Mouse (Mus musculus): ENCODE data around the gene Ltf. TPM values are rescaled to one million over a fixed set of nuclear protein-coding genes. Genes with fewer than 3 reads are reported as not detected.

Ltf gene
- polyA plus RNA-seq, 1 experiment from 2014 or later: 0.68 TPM

- H3K27ac ChIP-seq: no peak overlapping the region
- H3K27me3 ChIP-seq: no peaks in the 10 kb centered on the region
- no peaks in the 10 kb centered on the region for H3K4me1 ChIP-seq
- no peaks in the 10 kb centered on the region for H3K9me3 ChIP-seq
- H3K36me3 ChIP-seq (replicated peaks): no peaks in the 10 kb centered on the region
- ATAC-seq (ENCODE audit: low FRiP score): no peak
- no peak overlapping the region for H3K9ac ChIP-seq
- H3K4me3 ChIP-seq (replicated peaks): no peak overlapping the region
- 84% methylated on average over 3 of the region's 3 CpGs for WGBS
- no peak overlapping the region for H3K4me2 ChIP-seq
These were observed 27.2 kb downstream of the Ltf start for GRCm38 (mm10) chr9:111046222-111046621.

DNA sequence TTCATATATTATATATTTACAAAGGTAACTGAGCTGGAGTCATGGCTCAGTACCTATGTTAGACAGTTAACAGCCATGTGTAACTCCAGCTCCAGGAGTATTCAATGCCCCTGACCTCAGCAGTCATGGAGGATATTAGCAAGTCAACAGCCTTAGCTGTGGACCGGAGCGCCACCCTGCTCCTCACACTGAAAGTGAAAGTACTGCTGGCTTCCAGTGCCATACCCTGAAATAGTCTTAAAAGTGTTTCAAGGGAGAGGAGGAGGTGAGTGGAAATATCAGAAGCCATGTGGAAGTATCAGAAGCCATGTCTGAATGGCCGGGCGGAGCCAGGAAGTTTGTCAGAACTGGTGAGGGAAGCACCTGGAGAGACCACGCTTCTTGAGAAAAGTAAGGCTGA is 28.2 kb downstream of the Ltf start:
- no peak overlapping the region for H3K27ac ChIP-seq
- H3K9ac ChIP-seq: no peak overlapping the region
- H3K4me2 ChIP-seq: no peak overlapping the region
- no peaks in the 10 kb centered on the region for H3K4me1 ChIP-seq
- no peaks in the 10 kb centered on the region for H3K36me3 ChIP-seq (replicated peaks)
- no peaks in the 10 kb centered on the region for H3K27me3 ChIP-seq
- 90% methylated on average over 5 of the region's 5 CpGs for WGBS
- H3K4me3 ChIP-seq (replicated peaks): no peak overlapping the region
- ATAC-seq (ENCODE audit: low FRiP score): no peak
- H3K9me3 ChIP-seq: no peaks in the 10 kb centered on the region

DNA sequence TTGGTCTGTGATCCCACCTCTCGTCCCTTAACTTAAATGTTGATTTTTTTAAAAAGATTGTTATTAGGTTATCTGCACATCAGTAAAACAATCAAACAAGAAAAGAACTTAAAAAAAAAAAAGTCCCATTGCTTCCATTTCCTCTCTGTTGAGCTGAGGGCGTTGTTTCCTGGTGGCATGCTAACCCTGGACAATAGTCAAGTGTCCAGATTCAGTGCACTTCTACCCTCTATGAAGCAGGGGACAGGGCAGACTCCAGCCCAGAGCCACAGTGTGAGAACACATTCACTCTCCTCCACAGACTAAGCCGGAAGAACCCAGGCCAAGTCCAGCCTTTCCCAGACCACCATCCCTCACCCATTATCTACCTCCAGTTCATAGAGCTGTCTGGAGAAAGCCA is 29.4 kb downstream of the Ltf start:
- Histone ChIP-seq H3K9ac (no peak overlapping the region), H3K27me3 (no peaks in the 10 kb centered on the region), H3K4me2 (no peak overlapping the region), H3K9me3 (no peaks in the 10 kb centered on the region), H3K4me1 (no peaks in the 10 kb centered on the region), H3K27ac (no peak overlapping the region), H3K4me3 (replicated peaks) (no peak overlapping the region), H3K36me3 (replicated peaks) (no peaks in the 10 kb centered on the region)
- WGBS: 83% methylated on average over 3 of the region's 3 CpGs
- ATAC-seq (ENCODE audit: low FRiP score): no peak

DNA sequence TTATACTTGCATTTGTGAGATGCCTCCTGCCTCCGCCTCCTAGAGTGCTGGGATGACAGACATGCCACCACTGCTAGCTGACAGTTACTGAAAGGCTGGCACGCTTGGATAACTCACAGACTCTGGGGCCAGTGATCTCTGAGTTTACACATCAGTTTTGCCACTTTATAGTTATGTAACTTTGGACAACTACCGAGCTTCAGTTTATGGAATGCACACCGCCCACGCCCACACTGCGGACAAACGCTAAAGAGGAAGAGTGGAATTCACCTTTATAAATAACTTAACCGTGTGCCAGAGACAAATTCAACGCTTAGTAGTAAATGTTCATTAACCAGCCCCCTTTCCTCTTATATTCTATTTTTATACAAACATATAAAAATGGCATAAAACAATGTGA is 35.9 kb downstream of the Ltf start:
- 95% methylated on average over 9 of the region's 9 CpGs for WGBS
- H3K4me1 ChIP-seq: peaks cover 10% of the 10 kb centered on the region; the same call in 1 of the 2 replicates
- H3K9ac ChIP-seq: no peak overlapping the region
- no peaks in the 10 kb centered on the region for H3K27me3 ChIP-seq
- no peak overlapping the region for H3K4me2 ChIP-seq
- no peaks in the 10 kb centered on the region for H3K9me3 ChIP-seq
- H3K27ac ChIP-seq: no peak overlapping the region
- H3K36me3 ChIP-seq (replicated peaks): no peaks in the 10 kb centered on the region
- no peak for ATAC-seq (ENCODE audit: low FRiP score)
- H3K4me3 ChIP-seq (replicated peaks): no peak overlapping the region

DNA sequence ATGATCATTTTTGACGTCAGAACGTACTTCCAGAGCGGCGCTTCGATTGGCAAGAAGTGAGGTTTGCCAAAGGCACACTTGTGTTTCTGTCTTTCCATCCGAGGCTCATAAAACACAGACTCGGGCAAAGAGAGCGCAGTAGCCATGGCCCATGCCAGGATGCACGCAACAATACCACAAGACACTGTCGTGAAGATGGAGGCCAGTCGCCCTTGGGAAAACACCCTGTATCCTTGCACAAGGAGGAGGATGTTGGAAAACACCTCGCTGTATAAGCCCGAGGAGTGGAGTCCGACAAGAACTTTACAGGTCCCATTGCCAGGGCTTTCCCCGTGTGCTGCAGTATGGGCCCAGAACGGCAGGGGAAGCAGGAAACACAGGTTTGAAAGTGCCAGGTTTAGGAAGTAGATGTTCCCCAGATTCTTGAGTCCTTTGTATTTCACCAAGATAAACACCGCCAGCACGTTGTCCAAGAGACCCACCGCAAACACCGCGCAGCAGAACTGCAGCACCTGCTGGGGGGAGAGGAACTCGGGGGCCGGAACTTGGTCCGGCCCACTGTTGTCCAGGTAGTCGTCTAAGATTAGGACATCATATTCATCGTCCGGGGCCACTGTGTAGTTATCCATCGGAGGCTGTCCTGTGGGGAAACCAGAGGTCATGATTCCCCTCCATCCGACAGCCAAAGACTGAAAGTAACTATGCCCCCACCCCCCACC is 36.9 kb downstream of the Ltf start:
- no peak for ATAC-seq (ENCODE audit: low FRiP score)
- WGBS: 85% methylated on average over 29 of the region's 29 CpGs
- H3K4me3 ChIP-seq (replicated peaks): no peak overlapping the region
- H3K4me2 ChIP-seq: peak overlapping the region; percentile 13; the same call in 1 of the 2 replicates
- no peaks in the 10 kb centered on the region for H3K9me3 ChIP-seq
- H3K4me1 ChIP-seq: peaks cover 10% of the 10 kb centered on the region; the same call in 1 of the 2 replicates
- H3K27ac ChIP-seq: no peak overlapping the region
- H3K36me3 ChIP-seq (replicated peaks): no peaks in the 10 kb centered on the region
- H3K27me3 ChIP-seq: no peaks in the 10 kb centered on the region
- H3K9ac ChIP-seq: no peak overlapping the region

- Histone ChIP-seq H3K9ac (no peak overlapping the region), H3K4me1 (peaks cover 10% of the 10 kb centered on the region; the same call in 1 of the 2 replicates), H3K4me3 (replicated peaks) (no peak overlapping the region), H3K9me3 (no peaks in the 10 kb centered on the region), H3K27ac (0 out of 2 replicates have a peak overlapping the region, but pooled peaks have one; percentile 31), H3K36me3 (replicated peaks) (no peaks in the 10 kb centered on the region), H3K4me2 (peak overlapping the region; percentile 13; the same call in 1 of the 2 replicates), H3K27me3 (no peaks in the 10 kb centered on the region)
- 28% methylated on average over 11 of the region's 11 CpGs for WGBS
- no peak for ATAC-seq (ENCODE audit: low FRiP score)
These were observed 37.4 kb downstream of the Ltf start for GRCm38 (mm10) chr9:111056519-111056797.

DNA sequence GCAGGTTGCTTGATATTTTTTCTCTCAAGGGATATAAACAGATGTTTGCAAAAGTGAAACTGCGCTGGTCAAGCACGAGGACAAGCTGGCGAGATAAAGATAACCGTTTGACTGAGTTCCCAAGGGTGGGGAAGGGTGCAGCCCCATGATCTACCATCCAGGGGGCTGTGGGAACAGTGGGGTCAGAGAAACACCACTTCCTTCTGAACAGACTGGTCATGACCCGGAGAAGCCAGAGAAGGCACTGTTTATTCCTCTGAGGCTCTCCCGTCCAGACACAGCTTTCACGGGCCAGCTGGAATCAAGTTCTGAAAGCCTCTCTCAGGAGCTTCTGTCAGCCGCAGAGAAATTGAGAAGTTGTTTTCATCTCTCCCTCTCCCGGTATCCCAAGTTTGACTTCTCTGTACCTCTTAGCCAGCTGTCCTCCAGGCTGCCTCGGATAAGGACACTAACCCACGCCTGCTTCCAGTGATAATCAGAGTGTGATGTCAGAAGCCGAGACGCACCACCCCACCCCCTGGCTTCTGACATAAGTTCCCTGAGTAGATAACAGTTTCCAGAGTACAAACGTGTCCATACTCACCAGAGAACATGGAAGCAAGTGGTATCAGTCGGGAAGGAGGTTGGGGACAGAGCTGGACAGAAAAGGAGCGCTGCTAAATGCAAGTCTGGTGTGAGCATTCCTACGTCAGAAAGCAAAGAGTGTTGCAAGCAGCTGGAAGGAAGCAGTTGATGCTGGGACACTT is 37.9 kb downstream of the Ltf start, which contains the start of gene Ccrl2:
Gene Ccrl2 (minus strand): TSS at position 722 of the 746 bp plus-strand sequence.
- Histone ChIP-seq H3K27ac (0 out of 2 replicates have a peak within 1 kb of the TSS, but pooled peaks have one; percentile 31), H3K9ac (no peak within 1 kb of the TSS), H3K4me3 (replicated peaks) (no peak within 1 kb of the TSS; the same call in 1 of the 2 replicates), H3K36me3 (replicated peaks) (no peaks in the 10 kb centered on the region), H3K4me2 (peak within 1 kb of the TSS; percentile 13; the same call in 1 of the 2 replicates), H3K27me3 (no peaks in the 10 kb centered on the region), H3K9me3 (no peaks in the 10 kb centered on the region), H3K4me1 (peaks cover 10% of the 10 kb centered on the region; the same call in 1 of the 2 replicates)
- 66% methylated on average over 17 of the region's 17 CpGs for WGBS
- ATAC-seq (ENCODE audit: low FRiP score): no peak

DNA sequence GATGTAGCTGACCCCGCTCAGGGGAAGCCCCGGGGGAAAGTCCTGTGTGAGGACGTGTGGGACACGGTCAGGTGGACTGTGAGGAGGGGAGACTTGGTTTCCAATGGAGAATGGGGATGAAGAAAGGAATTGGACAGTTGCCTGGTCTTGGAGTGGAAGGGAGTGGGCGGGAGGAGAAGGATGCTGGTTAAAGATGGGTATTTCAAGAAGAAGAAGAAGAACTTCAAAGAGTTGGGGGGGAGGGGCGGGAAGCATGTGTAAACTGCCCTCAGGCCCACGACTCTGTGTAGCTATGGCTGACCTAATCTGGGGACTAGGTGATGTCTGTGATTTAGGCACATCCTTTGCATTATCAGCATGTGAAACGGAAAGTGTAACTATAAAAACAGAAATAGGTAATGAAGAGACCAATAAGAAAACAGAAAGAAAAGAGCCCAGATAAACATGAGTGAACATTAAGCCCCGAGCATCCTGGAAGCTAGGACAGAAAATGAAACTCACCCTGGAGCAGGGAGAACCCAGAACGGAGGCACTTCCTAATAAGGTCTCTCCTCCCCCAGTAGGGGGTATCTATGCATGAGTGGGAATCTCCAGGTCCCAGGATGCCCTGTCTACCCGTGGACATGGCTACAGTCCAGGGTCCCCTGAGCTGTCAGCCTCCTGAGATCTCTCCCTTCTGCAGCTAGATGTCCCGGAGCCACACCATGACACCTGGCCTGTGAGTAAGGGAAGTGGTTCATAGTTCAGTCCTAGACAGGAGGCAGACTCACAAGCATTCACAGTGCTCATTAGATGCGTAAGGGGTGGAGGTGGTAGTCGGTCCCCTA is 38.7 kb downstream of the Ltf start:
- Histone ChIP-seq H3K9ac (no peak overlapping the region), H3K4me1 (peaks cover 10% of the 10 kb centered on the region; the same call in 1 of the 2 replicates), H3K4me3 (replicated peaks) (no peak overlapping the region), H3K9me3 (no peaks in the 10 kb centered on the region), H3K36me3 (replicated peaks) (no peaks in the 10 kb centered on the region), H3K4me2 (no peak overlapping the region), H3K27ac (no peak overlapping the region), H3K27me3 (no peaks in the 10 kb centered on the region)
- WGBS: 81% methylated on average over 14 of the region's 14 CpGs
- no peak for ATAC-seq (ENCODE audit: low FRiP score)

DNA sequence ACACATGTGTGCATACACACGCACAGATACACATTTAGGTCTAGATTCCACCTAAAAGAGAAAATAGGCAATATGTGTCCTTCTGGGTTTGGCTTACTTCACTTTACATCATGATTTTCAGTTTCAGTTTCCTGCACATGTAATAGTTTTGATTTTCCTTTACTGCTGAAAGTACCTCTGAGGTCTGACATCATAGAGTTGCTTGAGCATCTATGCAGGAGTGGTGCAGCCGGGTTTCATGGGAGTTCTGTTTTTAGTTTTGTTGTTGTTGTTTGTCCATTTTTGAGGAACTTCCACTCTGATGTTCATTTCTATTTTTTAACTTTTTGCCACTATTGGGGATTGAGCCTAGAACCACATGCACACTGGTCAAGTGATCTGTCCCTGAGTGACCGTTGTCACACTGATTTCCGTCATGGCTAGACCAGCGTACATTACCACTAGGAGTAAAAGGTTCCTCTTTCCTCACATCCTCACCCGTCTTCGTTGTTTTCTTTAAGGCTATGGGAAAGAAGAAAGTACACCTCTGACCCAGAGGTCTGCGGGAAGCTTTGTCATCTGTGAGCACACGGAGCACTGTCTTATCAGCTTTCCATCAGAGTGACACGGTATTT is 40.0 kb downstream of the Ltf start:
- Histone ChIP-seq H3K27ac (no peak overlapping the region), H3K27me3 (no peaks in the 10 kb centered on the region), H3K9me3 (no peaks in the 10 kb centered on the region), H3K9ac (no peak overlapping the region), H3K4me1 (peaks cover 10% of the 10 kb centered on the region; the same call in 1 of the 2 replicates), H3K36me3 (replicated peaks) (no peaks in the 10 kb centered on the region), H3K4me2 (no peak overlapping the region), H3K4me3 (replicated peaks) (no peak overlapping the region)
- 84% methylated on average over 10 of the region's 10 CpGs for WGBS
- ATAC-seq (ENCODE audit: low FRiP score): no peak

- H3K27ac ChIP-seq: no peak overlapping the region
- no peaks in the 10 kb centered on the region for H3K4me1 ChIP-seq
- H3K36me3 ChIP-seq (replicated peaks): no peaks in the 10 kb centered on the region
- no peak overlapping the region for H3K9ac ChIP-seq
- H3K4me2 ChIP-seq: no peak overlapping the region
- no peak for ATAC-seq (ENCODE audit: low FRiP score)
- WGBS: 84% methylated on average over 5 of the region's 5 CpGs
- H3K9me3 ChIP-seq: no peaks in the 10 kb centered on the region
- no peaks in the 10 kb centered on the region for H3K27me3 ChIP-seq
- H3K4me3 ChIP-seq (replicated peaks): no peak overlapping the region
These were observed 43.8 kb downstream of the Ltf start for GRCm38 (mm10) chr9:111062840-111063239.

GRCm38 (mm10) chr9:111067052-111067451 is 48.0 kb downstream of the Ltf start:
- H3K36me3 ChIP-seq (replicated peaks): no peaks in the 10 kb centered on the region
- H3K9ac ChIP-seq: no peak overlapping the region
- H3K27me3 ChIP-seq: no peaks in the 10 kb centered on the region
- H3K4me2 ChIP-seq: no peak overlapping the region
- no peak overlapping the region for H3K27ac ChIP-seq
- no peak overlapping the region for H3K4me3 ChIP-seq (replicated peaks)
- no peak for ATAC-seq (ENCODE audit: low FRiP score)
- 90% methylated on average over 4 of the region's 4 CpGs for WGBS
- no peaks in the 10 kb centered on the region for H3K9me3 ChIP-seq
- 0 out of 2 replicates have a peak, but pooled peaks cover 4% of the 10 kb centered on the region for H3K4me1 ChIP-seq

GRCm38 (mm10) chr9:111070546-111070961 is 51.5 kb downstream of the Ltf start:
- no peak overlapping the region for H3K4me3 ChIP-seq (replicated peaks)
- ATAC-seq (ENCODE audit: low FRiP score): no peak
- H3K27me3 ChIP-seq: no peaks in the 10 kb centered on the region
- H3K4me1 ChIP-seq: 0 out of 2 replicates have a peak, but pooled peaks cover 4% of the 10 kb centered on the region
- H3K4me2 ChIP-seq: no peak overlapping the region
- no peak overlapping the region for H3K27ac ChIP-seq
- no peak overlapping the region for H3K9ac ChIP-seq
- no peaks in the 10 kb centered on the region for H3K36me3 ChIP-seq (replicated peaks)
- peaks cover 12% of the 10 kb centered on the region for H3K9me3 ChIP-seq
- WGBS: 55% methylated on average over 4 of the region's 4 CpGs
